Mouse (Mus musculus) CD4-positive, CD25-positive, alpha-beta regulatory T cell, adult 4 months (primary cell): ENCODE measurements around the gene Cdk2ap2. TPM values are rescaled to one million over a fixed set of nuclear protein-coding genes. Genes with fewer than 3 reads are reported as not detected.
A peak's percentile ranks its signal among the peaks of the same experiment; 100 is the strongest.
"Not testable (repeated sequence)": the region's sequence is repeated elsewhere in the genome, so short reads cannot be mapped to it uniquely, and the experiment has no call there.

Source experiments
- ATAC-seq: one replicate; pipeline ENCODE4 v1.8.0; 2017
- polyA plus RNA-seq, 2 experiments: library from polyadenylated mRNA; unstranded; fragments of 100-300 nt; shearing (Covaris generic); gene quantifications; one replicate each; pipeline ENCODE4 v1.2.1; 2017

Gene Cdk2ap2
- polyA plus RNA-seq, 2 experiments from 2014 or later = 328 to 403 TPM

GRCm38 (mm10) chr19:4068242-4068641 is 28.7 kb upstream of the Cdk2ap2 start:
- not testable (repeated sequence) for ATAC-seq

DNA sequence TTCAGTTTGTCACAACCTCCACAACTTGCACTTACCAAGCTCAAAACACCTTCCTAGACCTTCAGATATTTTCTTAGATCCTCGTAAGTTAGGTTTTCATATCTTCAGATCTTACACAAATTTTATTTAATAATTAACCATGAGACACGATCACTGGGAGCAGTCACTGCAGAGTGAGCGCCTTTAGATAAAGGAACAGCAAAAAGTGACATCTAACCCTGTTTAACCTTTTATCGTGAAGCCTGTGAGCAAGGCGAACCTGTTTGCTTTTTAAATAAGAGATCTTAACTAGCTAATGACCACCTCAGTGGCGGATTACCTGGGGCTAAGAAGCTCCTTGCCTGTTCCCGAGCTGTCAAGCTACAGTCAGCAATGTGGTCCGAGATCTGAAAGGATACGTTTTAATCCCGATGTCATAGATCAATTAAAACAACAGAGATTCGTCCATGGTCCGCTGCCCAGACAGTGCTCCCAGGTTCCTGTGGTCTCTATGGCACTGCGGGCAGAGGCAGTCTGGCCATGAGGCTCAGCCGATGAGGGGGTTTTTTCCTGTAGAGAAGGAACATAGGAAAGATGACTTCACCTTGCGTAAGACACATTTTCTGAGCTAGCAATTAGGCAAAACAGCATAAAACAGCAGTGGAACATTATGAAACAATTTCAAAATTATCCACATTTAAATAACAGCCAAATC is 28.1 kb upstream of the Cdk2ap2 start:
- ATAC-seq = no peak

DNA sequence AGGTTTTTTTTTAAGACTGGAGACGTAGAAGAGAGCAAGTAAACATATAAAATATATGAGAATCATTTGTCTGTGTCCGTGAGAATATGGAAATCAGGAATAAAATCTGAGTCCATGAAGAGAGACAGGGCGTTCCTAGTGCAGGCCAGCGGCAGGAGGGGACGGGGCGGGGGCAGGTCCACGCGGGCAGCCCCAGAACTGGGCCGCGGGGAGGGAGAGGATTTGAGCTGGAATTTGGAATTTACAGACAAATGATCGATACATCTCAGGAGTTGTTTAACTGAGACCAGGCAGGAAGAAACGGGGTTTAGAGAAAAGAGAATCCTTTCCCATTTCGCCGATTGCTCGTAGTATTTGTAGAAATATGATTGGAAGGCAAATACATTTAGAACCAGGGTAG is 26.7 kb upstream of the Cdk2ap2 start:
- ATAC-seq = no peak

DNA sequence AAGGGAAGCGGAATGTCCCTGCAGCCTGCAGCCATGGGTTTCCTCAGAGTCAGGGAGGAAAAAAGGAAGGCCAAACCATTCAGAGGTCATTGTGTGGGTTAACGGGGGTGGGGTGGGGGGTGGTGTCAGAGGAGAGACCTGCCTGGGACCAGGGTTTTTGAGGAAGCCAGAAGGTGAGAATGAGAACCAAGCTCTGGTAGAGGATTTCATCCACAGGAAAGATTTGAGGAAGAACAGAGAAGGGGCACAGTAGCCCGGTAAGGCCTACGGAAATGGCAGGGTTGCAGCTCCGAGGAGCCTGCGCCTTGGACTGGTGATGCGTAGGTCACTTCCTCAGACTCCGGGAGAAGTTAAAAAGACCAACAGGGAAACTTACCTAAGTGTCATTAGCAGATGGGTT is 26.2 kb upstream of the Cdk2ap2 start:
- no peak for ATAC-seq

- ATAC-seq = no peak
Observed at GRCm38 (mm10) chr19:4071406-4071805, 25.6 kb upstream of the Cdk2ap2 start.

- no peak for ATAC-seq
Observed at GRCm38 (mm10) chr19:4072706-4073424, 24.1 kb upstream of the Cdk2ap2 start.

- no peak for ATAC-seq
Observed at GRCm38 (mm10) chr19:4075531-4075930, 21.5 kb upstream of the Cdk2ap2 start.

- ATAC-seq = no peak
Observed at GRCm38 (mm10) chr19:4079594-4079993, 17.4 kb upstream of the Cdk2ap2 start.

GRCm38 (mm10) chr19:4080511-4081009 is 16.4 kb upstream of the Cdk2ap2 start:
- peak; percentile 70 for ATAC-seq

- no peak for ATAC-seq
Observed at GRCm38 (mm10) chr19:4081394-4081793, 15.6 kb upstream of the Cdk2ap2 start, which contains the start of gene Cabp2. Cabp2 (plus strand) TSS chr19:4081578.

DNA sequence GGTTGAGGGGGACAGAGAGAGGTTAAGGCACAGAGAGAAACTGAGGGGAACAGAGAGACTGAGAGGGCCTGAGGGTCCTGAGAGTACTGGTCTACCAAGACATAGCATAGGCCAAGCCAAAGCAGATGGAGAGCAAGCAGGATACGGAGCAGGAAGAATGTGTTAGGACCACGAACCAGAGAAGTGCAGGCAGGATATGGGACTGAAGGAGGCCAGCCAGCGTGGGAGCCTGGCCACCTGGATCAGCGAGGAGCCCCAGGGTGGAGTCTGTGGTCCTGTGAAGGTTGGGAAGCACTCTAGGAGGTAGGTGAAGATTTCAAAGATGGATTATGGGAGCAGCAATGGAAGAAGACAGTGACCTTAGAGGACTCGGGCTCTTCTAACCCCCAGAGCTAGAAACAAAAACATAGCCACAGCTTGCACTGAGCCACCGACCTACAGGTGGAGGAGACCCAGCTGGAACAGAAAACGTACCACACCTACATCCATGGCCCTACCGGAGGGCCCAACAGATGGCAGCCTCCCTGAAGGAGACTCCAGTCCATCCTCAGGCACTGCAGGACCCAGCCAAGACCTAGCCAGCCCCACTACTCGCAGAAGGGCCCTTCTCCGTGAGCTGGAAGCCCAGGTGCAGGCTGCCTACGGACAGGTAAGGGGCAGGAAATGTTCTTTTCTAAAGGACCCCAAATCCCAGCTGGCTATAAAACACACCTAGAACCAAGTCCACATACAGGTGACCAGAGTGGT is 14.6 kb upstream of the Cdk2ap2 start:
- ATAC-seq = no peak

GRCm38 (mm10) chr19:4083316-4083715 is 13.7 kb upstream of the Cdk2ap2 start:
- ATAC-seq = no peak

DNA sequence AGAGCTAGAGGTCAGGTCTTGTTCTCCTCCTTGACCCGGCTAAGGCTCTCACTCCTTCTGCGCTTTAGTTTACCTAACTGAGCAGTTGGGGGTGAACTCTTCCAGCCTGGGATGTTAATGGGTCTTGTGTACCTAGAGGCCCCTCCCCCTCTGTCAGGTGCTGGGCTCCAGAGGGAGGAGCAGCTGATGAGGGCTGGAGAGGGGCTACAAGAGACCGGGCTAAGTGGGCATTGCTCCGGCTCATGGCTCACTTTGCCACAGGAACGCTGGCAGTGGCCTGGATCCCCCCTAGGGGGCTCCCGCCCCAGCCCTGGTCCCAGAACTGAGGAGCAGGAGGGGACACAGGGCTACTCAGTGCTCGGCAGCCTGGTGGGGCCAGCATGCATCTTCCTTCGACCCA is 13.2 kb upstream of the Cdk2ap2 start:
- no peak for ATAC-seq

DNA sequence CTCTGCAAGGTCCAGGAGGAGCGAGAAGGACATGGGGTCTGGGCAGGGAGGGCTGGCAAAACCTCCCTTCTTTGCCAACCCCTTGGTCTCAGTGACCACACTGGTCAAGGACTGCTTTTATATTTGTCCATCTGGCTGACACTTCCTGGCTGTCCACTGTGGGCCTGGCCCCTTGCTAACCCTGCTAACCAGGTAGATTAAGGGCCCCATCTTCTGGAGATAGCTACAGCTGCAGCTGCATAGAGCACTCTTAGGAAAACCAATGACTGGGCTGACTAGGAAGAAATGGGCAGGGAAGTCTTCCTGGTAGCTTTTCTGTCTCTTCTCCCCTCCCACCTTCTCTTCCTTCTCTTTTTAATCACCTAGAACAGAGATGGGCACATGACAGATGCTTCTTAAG is 12.0 kb upstream of the Cdk2ap2 start:
- no peak for ATAC-seq

GRCm38 (mm10) chr19:4086156-4086555 is 10.8 kb upstream of the Cdk2ap2 start:
- no peak for ATAC-seq

GRCm38 (mm10) chr19:4087090-4087489 is 9.9 kb upstream of the Cdk2ap2 start:
- ATAC-seq = no peak

GRCm38 (mm10) chr19:4088146-4088545 is 8.8 kb upstream of the Cdk2ap2 start:
- ATAC-seq = no peak

DNA sequence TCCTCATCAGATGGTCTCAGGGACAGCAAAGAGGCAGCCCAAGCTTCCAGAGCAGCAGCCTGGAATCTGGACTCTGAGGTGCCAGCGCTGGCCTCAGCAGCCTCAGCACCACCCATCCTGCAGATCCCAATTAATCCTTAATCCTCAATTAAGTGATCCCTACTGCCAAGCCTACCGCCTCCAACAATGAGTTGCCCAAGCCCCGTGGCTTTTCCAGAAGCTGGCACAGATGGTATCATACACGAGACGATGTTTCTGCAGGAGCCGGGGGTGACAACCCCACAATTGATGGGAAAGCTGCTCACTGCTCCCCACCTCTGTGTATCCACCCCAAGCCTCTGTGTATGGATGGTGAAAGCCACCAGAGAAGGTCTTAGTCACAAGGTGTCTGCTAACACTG is 7.9 kb upstream of the Cdk2ap2 start:
- no peak for ATAC-seq

GRCm38 (mm10) chr19:4090446-4090845 is 6.5 kb upstream of the Cdk2ap2 start:
- no peak for ATAC-seq

GRCm38 (mm10) chr19:4091383-4091782 is 5.6 kb upstream of the Cdk2ap2 start:
- no peak for ATAC-seq

DNA sequence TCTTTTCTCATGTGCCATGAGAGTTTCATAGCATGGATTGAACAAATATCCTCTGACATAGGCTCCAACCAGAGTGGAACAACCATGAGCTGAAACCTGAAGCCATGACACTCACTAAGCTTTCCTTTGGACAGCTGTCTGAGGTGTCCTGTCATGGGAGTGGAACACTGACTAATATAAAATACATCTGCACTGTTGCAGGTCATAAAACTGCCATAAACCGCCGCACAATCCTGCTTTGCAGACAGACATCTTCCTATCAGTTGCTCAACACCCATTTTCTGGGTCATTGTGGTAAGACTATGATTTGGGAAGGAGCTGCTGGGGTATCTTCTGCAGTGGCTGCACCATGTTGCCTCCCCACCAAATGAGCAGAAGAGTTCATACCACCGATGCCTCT is 4.2 kb upstream of the Cdk2ap2 start:
- ATAC-seq = no peak

DNA sequence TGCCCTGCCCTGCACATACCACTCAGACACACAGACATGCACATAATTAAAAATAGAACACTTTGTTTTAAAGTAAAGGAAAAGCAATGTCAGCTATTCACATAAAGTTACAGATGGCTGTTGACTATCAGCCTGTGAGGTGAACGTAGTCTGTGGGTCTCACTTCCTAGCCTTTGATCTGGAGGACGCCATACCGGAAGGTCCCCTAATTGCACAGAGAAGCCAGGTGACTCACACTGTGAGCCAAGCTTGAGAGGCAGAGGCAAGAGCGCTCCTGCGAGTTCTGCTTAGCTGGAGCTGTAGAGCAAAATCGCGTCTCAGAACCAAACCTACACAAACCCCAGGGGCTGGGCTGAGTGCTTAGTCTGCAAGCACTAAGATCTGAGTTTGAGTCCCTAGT is 3.2 kb upstream of the Cdk2ap2 start:
- peak; percentile 59 for ATAC-seq

DNA sequence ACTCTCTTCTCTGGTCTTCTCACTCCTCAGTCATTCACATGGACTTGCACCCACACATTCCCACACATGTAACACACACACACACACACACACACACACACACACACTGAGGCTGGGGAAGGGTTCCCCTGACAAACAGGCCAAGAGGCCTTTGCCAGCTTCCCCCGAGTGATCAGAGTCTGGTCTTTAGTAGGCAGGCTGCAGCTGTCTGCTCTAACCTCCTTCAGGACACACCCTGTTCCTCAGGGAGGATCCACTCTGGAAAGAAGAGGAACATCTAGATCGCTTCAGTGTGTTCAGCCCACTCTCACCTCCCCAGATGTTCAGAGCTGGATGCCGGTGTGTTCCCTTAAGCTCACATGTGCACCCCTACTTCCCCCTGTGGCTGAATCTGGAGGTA is 2.6 kb upstream of the Cdk2ap2 start:
- ATAC-seq = no peak
